Mouse (Mus musculus) forebrain, embryonic 15.5 days (tissue): Measurements from ENCODE around the gene Rab1b. TPM values are rescaled to one million over a fixed set of nuclear protein-coding genes. Genes with fewer than 3 reads are reported as not detected.

Experiments
- ATAC-seq: fragments of 200-750 bp; cut with Nextera tagmentation; replicated peaks from 2 replicates; pipeline ENCODE4 v1.8.0; 2017; ENCODE audit warnings: mild to moderate bottlenecking, moderate TSS enrichment, moderate library complexity
- H3K27ac ChIP-seq: fragments of 300-500 bp; sonication (generic); replicated peaks from 2 replicates; pipeline ENCODE4 v1.5.1; 2015; ENCODE audit warnings: mild to moderate bottlenecking, inconsistent platforms
- H3K27me3 ChIP-seq: fragments of 300-500 bp; sonication (generic); 2 replicates; pipeline ENCODE4 v1.6.1; 2015; ENCODE audit warnings: inconsistent platforms
- H3K36me3 ChIP-seq: fragments of 300-500 bp; sonication (generic); 2 replicates; pipeline ENCODE4 v1.6.1; 2015; ENCODE audit warnings: mild to moderate bottlenecking, inconsistent platforms
- H3K4me1 ChIP-seq: fragments of 300-500 bp; sonication (generic); 2 replicates; pipeline ENCODE4 v1.6.1; 2015; ENCODE audit warnings: inconsistent platforms
- H3K4me2 ChIP-seq: fragments of 300-500 bp; sonication (generic); replicated peaks from 2 replicates; pipeline ENCODE4 v1.6.1; 2015; ENCODE audit warnings: mild to moderate bottlenecking, inconsistent platforms
- H3K4me3 ChIP-seq: fragments of 300-500 bp; sonication (generic); 2 replicates; pipeline ENCODE4 v1.5.1; 2015; ENCODE audit warnings: mild to moderate bottlenecking, inconsistent platforms
- H3K9ac ChIP-seq: fragments of 300-500 bp; sonication (generic); replicated peaks from 2 replicates; pipeline ENCODE4 v1.6.1; 2015; ENCODE audit warnings: mild to moderate bottlenecking, inconsistent platforms
- H3K9me3 ChIP-seq: fragments of 300-500 bp; sonication (generic); 2 replicates; pipeline ENCODE4 v1.6.1; 2016; ENCODE audit warnings: inconsistent platforms
- WGBS: fragments of 180-500 bp; shearing (Covaris S2); methylation state at CpG from one replicate; pipeline ENCODE4 v1.1.7; 2015; ENCODE audit warnings: mixed read lengths; 5-methylcytosine and 5-hydroxymethylcytosine counted together
- polyA plus RNA-seq: library from polyadenylated mRNA; unstranded; fragments of >200 nt; fragmentation: Nextera tagmentation; extraction: Ambion mirVana; gene quantifications from 2 replicates; pipeline ENCODE4 v1.2.1, GENCODE M21; 2015

The Rab1b gene
- polyA plus RNA-seq, 1 experiment from 2014 or later: 243 TPM

GRCm38 (mm10) chr19:5052853-5053252 is 54.0 kb downstream of the Rab1b start:
- H3K27me3 ChIP-seq: peaks cover 35% of the 10 kb centered on the region
- no peak overlapping the region for H3K4me2 ChIP-seq
- no peak overlapping the region for H3K4me3 ChIP-seq
- H3K27ac ChIP-seq: no peak overlapping the region
- no peak for ATAC-seq
- H3K36me3 ChIP-seq: peaks cover 15% of the 10 kb centered on the region
- no peaks in the 10 kb centered on the region for H3K9me3 ChIP-seq
- no peak overlapping the region for H3K9ac ChIP-seq
- 63% methylated on average over 17 of the region's 17 CpGs for WGBS
- peaks cover 23% of the 10 kb centered on the region for H3K4me1 ChIP-seq

GRCm38 (mm10) chr19:5052166-5052822 is 54.6 kb downstream of the Rab1b start:
- Histone ChIP-seq H3K4me3 (no peak overlapping the region), H3K36me3 (peaks cover 20% of the 10 kb centered on the region), H3K27me3 (peaks cover 35% of the 10 kb centered on the region), H3K4me2 (no peak overlapping the region), H3K9ac (no peak overlapping the region), H3K9me3 (no peaks in the 10 kb centered on the region), H3K27ac (no peak overlapping the region), H3K4me1 (peaks cover 23% of the 10 kb centered on the region)
- WGBS: 32% methylated on average over 25 of the region's 25 CpGs
- ATAC-seq: no peak

- WGBS: 33% methylated on average over 3 of the region's 3 CpGs
- Histone ChIP-seq H3K4me1 (peaks cover 23% of the 10 kb centered on the region), H3K4me2 (no peak overlapping the region), H3K9me3 (no peaks in the 10 kb centered on the region), H3K9ac (no peak overlapping the region), H3K27ac (no peak overlapping the region), H3K27me3 (peaks cover 35% of the 10 kb centered on the region), H3K4me3 (no peak overlapping the region), H3K36me3 (peaks cover 28% of the 10 kb centered on the region)
- no peak for ATAC-seq
These were observed 55.4 kb downstream of the Rab1b start for GRCm38 (mm10) chr19:5051515-5051914.

GRCm38 (mm10) chr19:5051031-5051430 is 55.8 kb downstream of the Rab1b start:
- no peak for ATAC-seq
- H3K9me3 ChIP-seq: no peaks in the 10 kb centered on the region
- H3K27ac ChIP-seq: no peak overlapping the region
- H3K36me3 ChIP-seq: peaks cover 33% of the 10 kb centered on the region
- peaks cover 20% of the 10 kb centered on the region for H3K4me1 ChIP-seq
- no peak overlapping the region for H3K4me2 ChIP-seq
- H3K27me3 ChIP-seq: peaks cover 35% of the 10 kb centered on the region
- 7% methylated on average over 17 of the region's 17 CpGs for WGBS
- H3K9ac ChIP-seq: no peak overlapping the region
- no peak overlapping the region for H3K4me3 ChIP-seq

DNA sequence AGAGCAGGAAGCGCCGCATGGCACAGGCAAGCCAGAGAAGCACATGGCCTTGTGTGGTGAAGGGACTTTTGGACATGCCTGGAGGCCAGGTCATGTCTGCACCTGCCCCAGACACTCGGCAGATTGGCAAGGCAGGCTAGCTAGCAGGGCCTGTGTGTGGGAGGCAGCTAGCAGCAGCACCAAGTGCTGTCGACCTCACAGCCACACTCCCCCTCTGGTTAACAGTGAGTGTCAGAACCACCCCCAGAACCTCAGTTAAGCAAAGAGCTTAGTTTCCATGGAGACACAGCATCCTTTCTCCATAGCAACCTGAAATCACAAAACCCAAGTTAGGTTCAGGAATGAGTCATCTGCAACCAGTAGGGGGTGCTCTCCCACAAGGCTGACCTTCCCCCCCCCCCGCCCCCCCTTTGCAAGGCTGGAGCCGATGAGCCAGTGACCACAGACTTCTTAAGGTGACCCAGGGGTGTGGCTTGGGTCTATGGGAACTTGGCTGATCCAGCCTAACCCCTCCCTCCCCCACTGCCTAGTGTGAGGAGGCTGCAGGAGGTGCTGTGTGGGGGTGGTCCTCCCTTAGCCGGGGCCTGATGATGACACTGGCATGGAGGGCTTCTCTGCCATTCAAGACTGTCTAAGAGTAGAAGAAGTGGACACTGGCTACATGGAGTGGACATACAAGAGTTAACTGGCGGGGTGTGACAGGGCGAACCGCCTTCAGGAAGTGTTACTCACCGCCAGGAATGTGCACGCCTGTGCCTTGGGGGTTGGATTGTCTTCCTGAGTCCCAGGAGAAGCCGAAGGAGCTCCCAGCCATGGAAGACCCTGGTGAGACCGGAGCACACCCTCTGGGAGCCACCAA is 56.6 kb downstream of the Rab1b start, which contains the start of gene Rin1:
TSS of gene Rin1 (plus strand) at position 435 of the 859 bp plus-strand sequence.
- Histone ChIP-seq H3K9me3 (no peaks in the 10 kb centered on the region), H3K4me3 (no peak within 1 kb of the TSS), H3K4me2 (no peak within 1 kb of the TSS), H3K27me3 (peaks cover 35% of the 10 kb centered on the region), H3K27ac (0 out of 2 replicates have a peak within 1 kb of the TSS, but pooled peaks have one; percentile 17), H3K9ac (no peak within 1 kb of the TSS), H3K4me1 (peaks cover 20% of the 10 kb centered on the region), H3K36me3 (peaks cover 35% of the 10 kb centered on the region)
- 18% methylated on average over 13 of the region's 14 CpGs for WGBS
- peak; percentile 59 for ATAC-seq

DNA sequence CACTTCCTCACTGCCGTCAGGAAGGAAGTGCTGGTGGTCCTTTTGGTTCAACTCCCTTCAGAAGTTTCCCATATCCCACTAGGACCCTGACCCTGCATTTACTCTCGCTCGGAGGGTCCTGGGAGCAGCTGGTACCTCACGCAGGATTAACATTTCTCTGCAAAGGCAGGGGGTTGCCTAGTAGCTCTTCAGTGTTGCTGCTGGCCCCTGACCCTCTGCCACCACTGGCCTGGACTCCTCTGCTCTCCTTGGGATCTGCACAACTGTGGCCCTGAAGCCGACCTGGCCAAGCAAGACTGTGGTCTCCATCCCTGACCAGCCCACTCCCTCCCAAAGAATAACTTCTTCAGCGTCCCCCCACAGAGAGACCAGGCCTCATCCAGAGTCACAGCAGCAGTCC is 57.5 kb downstream of the Rab1b start:
- 78% methylated on average over 6 of the region's 6 CpGs for WGBS
- Histone ChIP-seq H3K4me1 (peaks cover 20% of the 10 kb centered on the region), H3K9me3 (no peaks in the 10 kb centered on the region), H3K27me3 (peaks cover 35% of the 10 kb centered on the region), H3K36me3 (peaks cover 41% of the 10 kb centered on the region), H3K27ac (0 out of 2 replicates have a peak overlapping the region, but pooled peaks have one; percentile 17), H3K9ac (no peak overlapping the region), H3K4me3 (no peak overlapping the region), H3K4me2 (no peak overlapping the region)
- ATAC-seq: no peak

Other genes with a start within 250 kb of the Rab1b start
- gene Actn3, start 229.2 kb downstream of the Rab1b start, polyA plus RNA-seq: 0.73 and 0.84 TPM in 2 replicates
- gene Zdhhc24, start 228.4 kb downstream of the Rab1b start, polyA plus RNA-seq: 21.3 and 22.7 TPM in 2 replicates
- gene Bbs1, start 200.4 kb downstream of the Rab1b start, polyA plus RNA-seq: 9.7 and 10.6 TPM in 2 replicates
- gene Dpp3, start 178.8 kb downstream of the Rab1b start, polyA plus RNA-seq: 101 and 103 TPM in 2 replicates
- gene Peli3, start 163.9 kb downstream of the Rab1b start, polyA plus RNA-seq: 11.1 and 11.6 TPM in 2 replicates
- 118 and 119 TPM in 2 replicates for gene Mrpl11, start 144.9 kb downstream of the Rab1b start, polyA plus RNA-seq
- 0.14 and 0.23 TPM in 2 replicates for gene Npas4, start 116.8 kb downstream of the Rab1b start, polyA plus RNA-seq
- gene Slc29a2, start 83.2 kb downstream of the Rab1b start, polyA plus RNA-seq: 10.1 and 10.4 TPM in 2 replicates
- 51.3 and 54.4 TPM in 2 replicates for gene B4gat1, start 68.2 kb downstream of the Rab1b start, polyA plus RNA-seq
- 3.3 and 4.0 TPM in 2 replicates for gene AC124502.3, start 68.2 kb downstream of the Rab1b start, polyA plus RNA-seq
- gene Brms1, start 65.7 kb downstream of the Rab1b start, polyA plus RNA-seq: 52.8 and 55.5 TPM in 2 replicates
- 0.97 and 2.0 TPM in 2 replicates for gene Rin1, start 56.6 kb downstream of the Rab1b start, polyA plus RNA-seq
- gene Cd248, start 39.0 kb downstream of the Rab1b start, polyA plus RNA-seq: 10.3 and 11.1 TPM in 2 replicates
- 7.9 and 8.3 TPM in 2 replicates for gene Tmem151a, start 21.5 kb downstream of the Rab1b start, polyA plus RNA-seq
- gene Yif1a, start 18.5 kb downstream of the Rab1b start, polyA plus RNA-seq: 53.0 and 54.3 TPM in 2 replicates
- 324 and 348 TPM in 2 replicates for gene Cnih2, start 8.6 kb downstream of the Rab1b start, polyA plus RNA-seq
- 47.0 and 50.9 TPM in 2 replicates for gene Klc2, start 11.5 kb upstream of the Rab1b start, polyA plus RNA-seq
- 32.5 and 33.3 TPM in 2 replicates for gene Pacs1, start 166.0 kb upstream of the Rab1b start, polyA plus RNA-seq
- gene Sf3b2, start 188.4 kb upstream of the Rab1b start, polyA plus RNA-seq: 381 and 383 TPM in 2 replicates
- 31.4 and 31.6 TPM in 2 replicates for gene Gal3st3, start 191.3 kb upstream of the Rab1b start, polyA plus RNA-seq
- not detected in 2 replicates for gene Catsper1, start 228.7 kb upstream of the Rab1b start, polyA plus RNA-seq
- gene Cst6, start 242.5 kb upstream of the Rab1b start, polyA plus RNA-seq: 2.7 and 3.1 TPM in 2 replicates